Mouse (Mus musculus): ENCODE measurements around the gene Ttc22. TPM values are rescaled to one million over a fixed set of nuclear protein-coding genes. Genes with fewer than 3 reads are reported as not detected.

Ttc22 gene
- polyA plus RNA-seq, 2 experiments, result 5.9 to 6.9 TPM

GRCm38 (mm10) chr4:106582428-106583153 lies 39.6 kb upstream of the Ttc22 start:
- Histone ChIP-seq H3K4me2 (replicated peaks; ENCODE audit: low read depth, low read length, severe bottlenecking) (no peak overlapping the region), H3K9me3 (ENCODE audit: control insufficient read depth, low read length) (no peaks in the 10 kb centered on the region), H3K4me3 (replicated peaks; ENCODE audit: low read length) (no peak overlapping the region), H3K4me1 (ENCODE audit: control insufficient read depth, insufficient read depth, low read length) (no peaks in the 10 kb centered on the region), H3K27me3 (ENCODE audit: control insufficient read depth, insufficient read depth, low read length) (no peaks in the 10 kb centered on the region), H3K9ac (ENCODE audit: low read depth, low read length, severe bottlenecking) (no peak overlapping the region), H3K27ac (replicated peaks; ENCODE audit: low read depth, low read length) (no peak overlapping the region), H3K36me3 (ENCODE audit: control insufficient read depth, insufficient read depth, low read length) (peaks cover 87% of the 10 kb centered on the region)
- no peak for ATAC-seq (ENCODE audit: low FRiP score, low read depth)
- DNase-seq (ENCODE audit: low spot score), result no peak
- 83% methylated on average over 12 of the region's 12 CpGs for WGBS
- TF ChIP-seq POLR2A (IDR thresholded peaks at IDR 0.05; ENCODE audit: borderline replicate concordance, extremely low read depth, insufficient read depth, insufficient read length), result no peak

- DNase-seq (ENCODE audit: low spot score), result no peak
- Histone ChIP-seq H3K9me3 (ENCODE audit: control insufficient read depth, low read length) (no peaks in the 10 kb centered on the region), H3K4me2 (replicated peaks; ENCODE audit: low read depth, low read length, severe bottlenecking) (no peak overlapping the region), H3K36me3 (ENCODE audit: control insufficient read depth, insufficient read depth, low read length) (peaks cover 87% of the 10 kb centered on the region), H3K9ac (ENCODE audit: low read depth, low read length, severe bottlenecking) (no peak overlapping the region), H3K4me3 (replicated peaks; ENCODE audit: low read length) (no peak overlapping the region), H3K27me3 (ENCODE audit: control insufficient read depth, insufficient read depth, low read length) (no peaks in the 10 kb centered on the region), H3K27ac (replicated peaks; ENCODE audit: low read depth, low read length) (no peak overlapping the region), H3K4me1 (ENCODE audit: control insufficient read depth, insufficient read depth, low read length) (no peaks in the 10 kb centered on the region)
- no peak for ATAC-seq (ENCODE audit: low FRiP score, low read depth)
- WGBS, result 91% methylated on average over 4 of the region's 4 CpGs
- TF ChIP-seq POLR2A (IDR thresholded peaks at IDR 0.05; ENCODE audit: borderline replicate concordance, extremely low read depth, insufficient read depth, insufficient read length), result no peak
Observed at GRCm38 (mm10) chr4:106584665-106585064, 37.6 kb upstream of the Ttc22 start.

GRCm38 (mm10) chr4:106587075-106587474 lies 35.2 kb upstream of the Ttc22 start:
- no peak overlapping the region for H3K4me3 ChIP-seq (replicated peaks; ENCODE audit: low read length)
- no peak overlapping the region for H3K27ac ChIP-seq (replicated peaks; ENCODE audit: low read depth, low read length)
- H3K36me3 ChIP-seq (ENCODE audit: control insufficient read depth, insufficient read depth, low read length), result peaks cover 68% of the 10 kb centered on the region
- ATAC-seq (ENCODE audit: low FRiP score, low read depth) (no peak), DNase-seq (ENCODE audit: low spot score) (no peak)
- H3K9ac ChIP-seq (ENCODE audit: low read depth, low read length, severe bottlenecking), result no peak overlapping the region
- no peaks in the 10 kb centered on the region for H3K4me1 ChIP-seq (ENCODE audit: control insufficient read depth, insufficient read depth, low read length)
- H3K9me3 ChIP-seq (ENCODE audit: control insufficient read depth, low read length), result no peaks in the 10 kb centered on the region
- H3K27me3 ChIP-seq (ENCODE audit: control insufficient read depth, insufficient read depth, low read length), result no peaks in the 10 kb centered on the region
- 93% methylated on average over 6 of the region's 6 CpGs for WGBS
- no peak for TF ChIP-seq POLR2A (IDR thresholded peaks at IDR 0.05; ENCODE audit: borderline replicate concordance, extremely low read depth, insufficient read depth, insufficient read length)
- H3K4me2 ChIP-seq (replicated peaks; ENCODE audit: low read depth, low read length, severe bottlenecking), result no peak overlapping the region

- Histone ChIP-seq H3K9ac (ENCODE audit: low read depth, low read length, severe bottlenecking) (no peak overlapping the region), H3K36me3 (ENCODE audit: control insufficient read depth, insufficient read depth, low read length) (peaks cover 42% of the 10 kb centered on the region), H3K27me3 (ENCODE audit: control insufficient read depth, insufficient read depth, low read length) (no peaks in the 10 kb centered on the region), H3K4me2 (replicated peaks; ENCODE audit: low read depth, low read length, severe bottlenecking) (no peak overlapping the region), H3K27ac (replicated peaks; ENCODE audit: low read depth, low read length) (no peak overlapping the region), H3K4me3 (replicated peaks; ENCODE audit: low read length) (no peak overlapping the region), H3K4me1 (ENCODE audit: control insufficient read depth, insufficient read depth, low read length) (no peaks in the 10 kb centered on the region), H3K9me3 (ENCODE audit: control insufficient read depth, low read length) (no peaks in the 10 kb centered on the region)
- no peak for DNase-seq (ENCODE audit: low spot score)
- no peak for TF ChIP-seq POLR2A (IDR thresholded peaks at IDR 0.05; ENCODE audit: borderline replicate concordance, extremely low read depth, insufficient read depth, insufficient read length)
- 66% methylated on average over 9 of the region's 9 CpGs for WGBS
- ATAC-seq (ENCODE audit: low FRiP score, low read depth), result no peak
Observed at GRCm38 (mm10) chr4:106590142-106590541, 32.1 kb upstream of the Ttc22 start.

DNA sequence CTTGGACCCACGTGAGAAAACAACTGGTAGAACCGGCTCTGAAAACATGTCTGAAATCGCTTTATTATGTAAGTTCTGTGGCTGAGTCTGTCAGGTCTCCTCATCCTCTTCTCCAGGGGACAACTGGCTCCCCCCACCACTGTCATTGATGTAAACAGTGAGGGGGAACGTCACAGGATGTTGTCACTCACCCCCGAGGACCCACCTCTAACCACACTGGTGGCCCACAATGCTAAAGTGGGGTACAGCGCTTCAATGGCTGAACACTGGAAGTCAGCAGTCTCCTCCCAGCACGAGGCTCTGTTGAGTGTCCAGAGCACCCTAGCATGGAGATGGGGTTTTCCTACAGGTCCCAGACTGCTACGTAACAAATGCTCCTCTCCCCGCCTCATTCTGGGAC lies 31.4 kb upstream of the Ttc22 start:
- Histone ChIP-seq H3K27ac (replicated peaks; ENCODE audit: low read depth, low read length) (no peak overlapping the region), H3K9me3 (ENCODE audit: control insufficient read depth, low read length) (no peaks in the 10 kb centered on the region), H3K4me1 (ENCODE audit: control insufficient read depth, insufficient read depth, low read length) (no peaks in the 10 kb centered on the region), H3K36me3 (ENCODE audit: control insufficient read depth, insufficient read depth, low read length) (peaks cover 35% of the 10 kb centered on the region), H3K4me2 (replicated peaks; ENCODE audit: low read depth, low read length, severe bottlenecking) (no peak overlapping the region), H3K4me3 (replicated peaks; ENCODE audit: low read length) (no peak overlapping the region), H3K27me3 (ENCODE audit: control insufficient read depth, insufficient read depth, low read length) (no peaks in the 10 kb centered on the region), H3K9ac (ENCODE audit: low read depth, low read length, severe bottlenecking) (no peak overlapping the region)
- ATAC-seq (ENCODE audit: low FRiP score, low read depth) (no peak), DNase-seq (ENCODE audit: low spot score) (no peak)
- TF ChIP-seq POLR2A (IDR thresholded peaks at IDR 0.05; ENCODE audit: borderline replicate concordance, extremely low read depth, insufficient read depth, insufficient read length), result no peak
- WGBS, result 83% methylated on average over 9 of the region's 9 CpGs

Measured in limb, embryonic 14.5 days (tissue).